Mouse (Mus musculus): ENCODE measurements around the gene Prdx6b.

Gene Prdx6b

DNA sequence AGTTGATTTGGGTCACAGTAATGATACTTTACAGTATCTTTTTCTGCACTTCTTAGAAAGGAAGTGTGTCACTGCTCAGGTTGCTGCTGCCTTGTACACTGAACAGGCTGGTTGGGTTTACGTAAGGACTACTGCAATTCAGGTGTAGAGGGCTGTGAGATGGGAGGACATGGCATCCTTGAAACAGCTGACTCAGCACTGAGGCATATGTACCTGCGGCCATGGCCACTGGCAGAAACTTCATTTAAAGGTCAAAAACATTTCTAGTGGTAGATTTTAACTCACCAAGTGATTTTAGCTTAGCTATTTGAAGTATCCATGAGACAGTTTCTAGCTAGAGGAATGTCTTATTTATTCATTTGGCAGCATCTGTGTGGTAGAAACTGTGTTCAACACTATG, 33.5 kb downstream of the Prdx6b start:
- no peak for DNase-seq (ENCODE audit: low spot score)

GRCm38 (mm10) chr2:80327272-80327671, 35.0 kb downstream of the Prdx6b start:
- DNase-seq (ENCODE audit: low spot score), result no peak

DNA sequence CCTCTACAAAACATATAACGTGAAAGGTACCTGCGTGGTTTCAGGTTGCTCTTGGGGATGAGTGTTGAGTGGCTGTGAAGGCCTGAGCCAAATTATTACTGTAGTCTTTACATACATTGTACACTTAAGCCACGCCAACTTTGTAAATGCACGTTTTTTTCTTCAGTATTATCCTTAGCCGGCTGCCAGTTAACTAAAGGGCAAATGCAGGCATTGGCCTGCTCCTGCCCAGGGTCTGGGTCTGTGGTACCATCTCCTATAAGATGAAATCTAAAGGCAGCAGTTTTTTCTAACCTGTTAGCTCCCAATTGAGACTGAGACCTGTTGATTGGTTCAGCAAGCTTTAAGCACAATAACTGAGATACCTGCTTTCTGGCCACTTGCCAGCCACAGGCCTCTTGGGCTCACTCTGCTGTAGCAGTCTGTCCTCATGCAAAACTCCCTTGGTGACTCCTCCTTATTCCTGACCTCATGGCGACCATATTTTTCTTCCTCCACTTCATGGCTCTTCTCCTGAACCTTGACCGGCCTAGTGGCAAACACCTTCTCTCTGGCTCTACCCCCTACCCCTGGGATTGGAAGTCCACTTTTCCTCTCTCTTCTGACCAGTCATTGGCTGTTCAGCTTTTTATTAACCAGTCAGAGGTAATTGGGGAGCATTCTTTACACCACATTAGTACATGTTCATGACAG, 36.8 kb downstream of the Prdx6b start:
- DNase-seq (ENCODE audit: low spot score), result no peak

- no peak for DNase-seq (ENCODE audit: low spot score)
Observed at GRCm38 (mm10) chr2:80340537-80340936, 48.3 kb downstream of the Prdx6b start.
